Mouse (Mus musculus) CH12.LX (cell line): ENCODE data around the gene Nlrc5.

Experiments used
- CTCF ChIP-seq, 2 experiments: IDR thresholded peaks in 1 of 2; conservative IDR thresholded peaks in 1 of 2; 2 replicates each; pipeline ENCODE4 v1.5.1; 2011 to 2012; ENCODE audit warnings: low read depth in 2 of 2, low read length in 2 of 2, improper control_type of control experiment in 1 of 2, inconsistent platforms in 1 of 2, mild to moderate bottlenecking in 1 of 2, moderate library complexity in 1 of 2
- ELF1 ChIP-seq: IDR thresholded peaks from 2 replicates; pipeline ENCODE4 v1.6.1; 2014; ENCODE audit warnings: low read depth, mild to moderate bottlenecking, inconsistent platforms, low read length, improper control_type of control experiment
- EP300 ChIP-seq: IDR thresholded peaks from 2 replicates; pipeline ENCODE4 v1.6.1; 2011; ENCODE audit warnings: low read length, improper control_type of control experiment
- ETS1 ChIP-seq: conservative IDR thresholded peaks from 2 replicates; pipeline ENCODE4 v1.6.1; 2012; ENCODE audit warnings: low read depth, mild to moderate bottlenecking, inconsistent platforms, low read length, improper control_type of control experiment, moderate library complexity
- MAZ ChIP-seq: IDR thresholded peaks from 2 replicates; pipeline ENCODE4 v1.6.1; 2012; ENCODE audit warnings: low read depth, mild to moderate bottlenecking, inconsistent platforms, low read length, improper control_type of control experiment, moderate library complexity
- MEF2A ChIP-seq: IDR thresholded peaks from 2 replicates; pipeline ENCODE4 v1.6.1; 2014; ENCODE audit warnings: low read depth, mild to moderate bottlenecking, inconsistent platforms, low read length, improper control_type of control experiment, borderline replicate concordance
- PAX5 ChIP-seq: IDR thresholded peaks from 2 replicates; pipeline ENCODE4 v1.6.1; 2012; ENCODE audit warnings: low read length, inconsistent platforms, mixed read lengths
- POLR2A ChIP-seq: IDR thresholded peaks from 2 replicates; pipeline ENCODE4 v1.6.1; 2011; ENCODE audit warnings: low read depth, mild to moderate bottlenecking, improper control_type of control experiment, low read length
- SIN3A ChIP-seq: IDR thresholded peaks from 2 replicates; pipeline ENCODE4 v1.6.1; 2012; ENCODE audit warnings: low read length, improper control_type of control experiment, inconsistent platforms
- ZC3H11A ChIP-seq: IDR thresholded peaks from 2 replicates; pipeline ENCODE4 v1.6.1; 2012; ENCODE audit warnings: low read depth, mild to moderate bottlenecking, inconsistent platforms, low read length, improper control_type of control experiment
- ZKSCAN1 ChIP-seq: IDR thresholded peaks from 2 replicates; pipeline ENCODE4 v1.6.1; 2012; ENCODE audit warnings: low read depth, inconsistent platforms, low read length, improper control_type of control experiment, borderline replicate concordance

GRCm38 (mm10) chr8:94515430-94516208, 81.5 kb downstream of the Nlrc5 start:
- TF ChIP-seq POLR2A (no peak), CTCF (conservative IDR thresholded peaks at IDR 0.05 in 1 of 2, IDR thresholded peaks at IDR 0.05 in 1 of 2; ENCODE audit: low read depth in 2 of 2, low read length in 2 of 2) (no peak), ZKSCAN1 (no peak), ELF1 (no peak), EP300 (no peak), PAX5 (no peak), MEF2A (no peak), MAZ (no peak), ETS1 (no peak), ZC3H11A (no peak), SIN3A (no peak)
